Mouse (Mus musculus): Measurements from ENCODE around the gene Hoxb7.
A peak's percentile ranks its signal among the peaks of the same experiment; 100 is the strongest.

Hoxb7 gene

DNA sequence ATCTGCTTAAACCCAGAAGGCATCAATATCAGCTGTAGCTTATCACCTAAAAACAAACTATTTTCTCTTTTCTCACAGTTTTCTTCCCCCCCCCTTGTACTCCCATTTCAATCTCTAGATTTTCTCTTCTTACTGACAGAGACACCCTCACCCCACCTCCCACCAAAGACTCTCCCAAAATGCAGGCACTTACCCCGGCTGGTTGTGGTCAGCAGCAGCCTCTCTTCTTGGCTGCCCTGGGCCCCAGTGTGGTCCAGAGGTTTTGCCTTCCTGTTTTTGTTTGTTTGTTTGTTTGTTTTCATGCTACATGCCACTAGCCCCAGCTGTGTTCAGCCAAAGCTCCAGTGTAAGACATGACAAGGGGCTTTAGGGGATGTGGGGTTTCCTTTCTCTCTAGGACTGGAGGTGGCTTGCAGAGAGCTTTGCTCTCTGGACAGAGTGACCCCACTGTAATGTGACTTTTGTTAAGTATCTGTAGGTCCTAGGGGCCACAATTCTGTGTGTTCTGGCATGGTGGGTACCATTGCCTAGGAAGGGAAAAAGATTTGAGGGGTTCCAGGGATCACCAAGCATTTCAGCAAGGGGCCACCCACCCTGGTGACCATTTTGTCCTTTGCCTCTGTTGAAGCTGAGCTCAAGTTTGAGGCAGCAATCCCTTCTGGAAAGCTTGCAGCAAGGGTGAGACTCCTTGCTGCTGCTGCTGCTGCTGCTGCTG lies 18.2 kb upstream of the Hoxb7 start:
- DNase-seq (ENCODE audit: low spot score), result no peak

GRCm38 (mm10) chr11:96269869-96270268 lies 16.6 kb upstream of the Hoxb7 start:
- DNase-seq (ENCODE audit: low spot score), result no peak

- DNase-seq (ENCODE audit: low spot score), result no peak
Observed at GRCm38 (mm10) chr11:96270996-96271540, 15.4 kb upstream of the Hoxb7 start, which contains the start of gene Hoxb9. Hoxb9 (plus strand) TSS chr11:96271457.

DNA sequence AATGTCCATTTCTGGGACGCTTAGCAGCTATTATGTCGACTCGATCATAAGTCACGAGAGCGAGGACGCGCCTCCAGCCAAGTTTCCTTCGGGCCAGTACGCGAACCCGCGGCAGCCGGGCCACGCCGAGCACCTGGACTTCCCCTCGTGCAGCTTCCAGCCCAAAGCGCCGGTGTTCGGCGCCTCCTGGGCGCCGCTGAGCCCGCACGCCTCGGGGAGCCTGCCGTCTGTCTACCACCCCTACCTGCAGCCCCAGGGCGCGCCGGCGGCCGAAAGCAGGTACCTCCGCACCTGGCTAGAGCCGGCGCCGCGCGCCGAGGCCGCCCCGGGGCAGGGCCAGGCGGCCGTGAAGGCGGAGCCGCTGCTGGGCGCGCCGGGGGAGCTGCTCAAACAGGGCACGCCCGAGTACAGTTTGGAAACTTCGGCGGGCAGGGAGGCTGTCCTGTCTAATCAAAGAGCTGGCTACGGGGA lies 14.8 kb upstream of the Hoxb7 start:
- DNase-seq (ENCODE audit: low spot score), result no peak

- DNase-seq (ENCODE audit: low spot score), result no peak
Observed at GRCm38 (mm10) chr11:96272024-96272921, 14.2 kb upstream of the Hoxb7 start.

- no peak for DNase-seq (ENCODE audit: low spot score)
Observed at GRCm38 (mm10) chr11:96274428-96274827, 12.0 kb upstream of the Hoxb7 start.

GRCm38 (mm10) chr11:96275896-96276295 lies 10.5 kb upstream of the Hoxb7 start:
- DNase-seq (ENCODE audit: low spot score), result no peak

- no peak for DNase-seq (ENCODE audit: low spot score)
Observed at GRCm38 (mm10) chr11:96277151-96278044, 9.0 kb upstream of the Hoxb7 start.

DNA sequence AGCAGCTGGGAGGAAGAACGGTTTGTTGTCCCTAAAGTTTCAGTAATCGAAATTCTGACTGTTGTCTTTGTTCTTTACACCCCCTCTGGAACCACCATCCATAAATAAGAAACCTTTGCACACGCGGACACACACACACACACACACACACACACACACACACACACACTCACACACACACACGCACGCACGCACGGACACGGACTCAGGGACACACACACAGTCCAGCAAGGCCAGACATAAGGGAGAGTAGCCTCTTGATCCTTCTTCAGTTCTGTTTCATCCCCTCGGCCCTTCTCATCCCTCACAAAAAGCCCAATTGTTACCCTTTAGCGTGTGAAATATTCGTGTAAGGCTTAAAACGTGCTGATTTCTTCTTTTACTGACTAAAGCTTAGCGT lies 8.1 kb upstream of the Hoxb7 start:
- DNase-seq (ENCODE audit: low spot score), result no peak

DNA sequence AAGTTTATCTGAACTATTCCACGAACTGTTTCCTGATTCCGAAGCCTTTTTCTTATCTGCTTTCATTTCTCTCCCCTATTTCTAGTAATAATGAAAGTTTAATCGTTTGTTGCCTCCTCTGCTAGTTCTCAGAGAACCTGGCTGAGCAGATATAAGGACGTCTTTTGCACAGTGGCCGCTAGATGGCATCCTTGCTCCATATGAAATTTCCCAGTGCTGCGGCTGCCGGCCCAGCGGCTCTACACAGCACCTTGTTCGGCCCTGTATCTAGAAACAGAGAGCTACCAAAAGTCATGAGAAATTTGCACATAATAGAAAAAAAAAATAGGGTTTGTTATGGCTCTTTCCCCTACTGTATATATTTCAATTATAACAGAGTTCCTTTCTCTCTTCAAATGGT lies 7.7 kb upstream of the Hoxb7 start:
- DNase-seq (ENCODE audit: low spot score), result peak; percentile 51

GRCm38 (mm10) chr11:96279421-96280233 lies 6.8 kb upstream of the Hoxb7 start:
- no peak for DNase-seq (ENCODE audit: low spot score)

DNA sequence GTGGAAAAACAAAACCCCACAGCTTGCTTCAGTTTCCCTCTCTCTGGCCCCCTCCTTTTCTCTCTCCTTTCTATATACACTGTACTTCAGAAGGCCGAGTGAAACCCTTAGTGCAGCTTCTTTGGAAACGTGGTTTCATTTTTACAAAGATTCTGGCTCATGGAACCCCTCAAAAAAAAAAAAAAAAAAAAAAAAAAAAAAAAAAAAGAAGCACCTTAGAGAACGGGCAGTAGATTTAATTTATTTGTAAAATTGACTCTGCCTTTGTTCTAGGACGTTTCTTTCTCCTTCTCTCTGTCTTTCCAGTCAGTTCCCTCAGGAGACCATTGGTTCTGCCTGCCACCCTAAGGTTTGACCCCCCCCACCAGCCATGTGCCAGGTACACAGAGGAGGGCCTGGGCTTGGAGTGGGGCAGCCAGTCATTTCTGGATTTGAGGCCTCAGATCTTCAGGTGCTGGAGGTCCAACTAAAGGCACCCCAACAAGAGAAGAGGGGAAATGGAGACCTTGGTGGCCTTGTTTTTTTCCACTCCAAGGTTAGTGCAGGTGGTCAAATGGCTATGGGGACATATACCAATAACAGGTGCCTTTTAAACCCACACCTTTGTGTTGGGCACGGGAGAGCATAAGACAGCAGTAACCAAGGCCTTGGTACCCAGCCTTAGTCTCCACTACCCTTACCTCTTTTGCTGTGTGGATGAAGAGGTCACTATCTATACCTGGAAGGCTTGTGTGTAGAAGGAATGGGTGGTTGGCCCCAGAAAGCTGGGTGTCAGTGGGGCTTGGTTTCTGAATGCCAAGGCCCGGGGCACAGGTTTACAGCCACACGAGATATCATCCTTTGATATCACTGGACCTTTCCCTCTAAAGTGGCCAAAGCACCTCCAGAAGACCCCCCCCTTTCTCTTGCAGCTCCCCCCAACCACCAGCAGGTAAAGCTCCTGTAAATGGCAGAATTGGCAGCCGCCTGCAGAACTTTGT lies 5.7 kb upstream of the Hoxb7 start:
- DNase-seq (ENCODE audit: low spot score), result no peak

- DNase-seq (ENCODE audit: low spot score), result no peak
Observed at GRCm38 (mm10) chr11:96281396-96281795, 5.0 kb upstream of the Hoxb7 start.

GRCm38 (mm10) chr11:96281855-96282570 lies 4.4 kb upstream of the Hoxb7 start, which contains the start of gene Hoxb8:
Hoxb8 (plus strand) TSS chr11:96281905.
- DNase-seq (ENCODE audit: low spot score), result no peak

- DNase-seq (ENCODE audit: low spot score), result no peak
Observed at GRCm38 (mm10) chr11:96282795-96283430, 3.5 kb upstream of the Hoxb7 start.

DNA sequence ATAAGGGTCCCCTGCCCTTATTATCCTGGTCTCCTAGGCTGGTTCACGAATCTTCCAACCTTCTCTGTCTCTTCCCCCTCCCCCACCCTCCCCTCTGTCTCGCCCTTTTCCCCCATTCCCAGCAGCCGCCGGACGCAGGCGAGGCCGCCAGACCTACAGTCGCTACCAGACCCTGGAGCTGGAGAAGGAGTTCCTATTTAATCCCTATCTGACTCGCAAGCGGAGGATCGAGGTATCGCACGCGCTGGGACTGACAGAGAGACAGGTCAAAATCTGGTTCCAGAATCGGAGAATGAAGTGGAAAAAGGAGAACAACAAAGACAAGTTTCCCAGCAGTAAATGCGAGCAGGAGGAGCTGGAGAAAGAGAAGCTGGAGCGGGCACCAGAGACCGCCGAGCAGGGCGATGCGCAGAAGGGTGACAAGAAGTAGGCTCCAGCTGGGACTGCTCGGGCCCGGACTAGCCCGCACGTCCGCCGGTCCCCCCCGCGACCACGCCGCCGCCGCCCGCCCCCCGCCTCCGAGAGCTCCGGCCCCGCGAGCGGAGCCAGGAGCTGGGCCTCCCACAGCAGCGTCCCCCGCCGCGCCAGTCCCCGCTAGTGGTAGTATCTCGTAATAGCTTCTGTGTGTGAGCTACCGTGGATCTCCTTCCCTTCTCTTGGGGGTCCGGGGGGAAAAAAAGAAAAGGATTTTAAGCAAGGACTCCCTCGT lies 2.2 kb upstream of the Hoxb7 start:
- DNase-seq (ENCODE audit: low spot score), result no peak

All from c-Kit-positive CD71-positive TER-119-positive erythroid progenitor cells, embryonic 14.5 days (primary cell).